Mouse (Mus musculus): ENCODE measurements around the gene Rundc3a.

DNA sequence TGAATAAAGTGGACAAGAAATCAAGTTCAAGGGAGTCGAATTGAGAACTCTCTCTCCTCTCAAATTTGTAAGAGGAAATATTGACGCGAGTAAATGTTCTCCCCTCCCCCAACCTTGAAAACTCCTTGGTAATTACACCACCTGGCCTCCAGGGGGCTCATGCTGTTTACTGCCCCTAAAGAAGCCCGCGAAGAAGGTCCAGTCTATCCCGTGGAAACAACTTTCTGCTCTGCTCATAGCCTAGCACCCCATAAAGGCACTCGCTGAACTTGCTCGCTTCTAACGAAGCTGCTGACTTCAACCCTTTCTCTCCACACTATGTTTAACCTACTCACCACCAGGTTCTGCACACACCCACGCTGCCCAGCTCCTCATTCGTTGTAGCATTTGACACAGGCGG is 16.0 kb upstream of the Rundc3a start:
- TF ChIP-seq CTCF (IDR thresholded peaks at IDR 0.05; ENCODE audit: extremely low read depth, insufficient read depth, insufficient read length, insufficient replicate concordance) = no peak
- no peak for TF ChIP-seq POLR2A (IDR thresholded peaks at IDR 0.05; ENCODE audit: low read depth, low read length)
